Comparison of ENCODE assay signal across 8 mouse cellular contexts in genomic region chr11:30267892-30268647, GRCm38 (mm10). TPM values are rescaled to one million over a fixed set of nuclear protein-coding genes. Genes with fewer than 3 reads are reported as not detected.
A peak's percentile ranks its signal among the peaks of the same experiment; 100 is the strongest.
DNase-seq lines count a peak whose midpoint lies in the region; ATAC-seq and TF ChIP-seq lines count a peak whose summit lies in the region.

Sptbn1 (minus strand) TSS chr11:30268175.

- no peaks in the 10 kb centered on the region for H3K36me3 ChIP-seq in MEL (ENCODE audit: control insufficient read depth in 1 of 2, insufficient read depth in 2 of 2, low read length in 2 of 2)
- no peaks in the 10 kb centered on the region for H3K36me3 ChIP-seq in neural tube, embryonic 15.5 days

- no peaks in the 10 kb centered on the region for H3K9me3 ChIP-seq in MEL (replicated peaks; ENCODE audit: insufficient read depth, low read length)
- no peaks in the 10 kb centered on the region for H3K9me3 ChIP-seq in neural tube, embryonic 15.5 days (replicated peaks)

- peak within 1 kb of the TSS; percentile 60 for H3K9ac ChIP-seq in MEL (ENCODE audit: control insufficient read depth, low read depth, low read length, poor library complexity, severe bottlenecking)
- peak within 1 kb of the TSS; percentile 100 for H3K9ac ChIP-seq in neural tube, embryonic 15.5 days (replicated peaks)

- peaks cover 19 to 25% of the 10 kb centered on the region in 2 experiments for H3K27me3 ChIP-seq in MEL (ENCODE audit: control insufficient read depth in 1 of 2, insufficient read depth in 2 of 2, low read length in 2 of 2)
- H3K27me3 ChIP-seq in neural tube, embryonic 15.5 days (replicated peaks), result no peaks in the 10 kb centered on the region

- peak within 1 kb of the TSS; percentile 69 for H3K4me2 ChIP-seq in neural tube, embryonic 15.5 days

- no peak for TF ChIP-seq EP300 in MEL (IDR thresholded peaks at IDR 0.05; ENCODE audit: low read depth in 1 of 2, low read length in 2 of 2)

- no peak for TF ChIP-seq CTCF in MEL (IDR thresholded peaks at IDR 0.05 in 2 of 3, conservative IDR thresholded peaks at IDR 0.05 in 1 of 3; ENCODE audit: control insufficient read depth in 1 of 3, insufficient read depth in 1 of 3, low read depth in 2 of 3, low read length in 3 of 3, poor library complexity in 1 of 3, severe bottlenecking in 1 of 3)
- TF ChIP-seq CTCF in layer of hippocampus, adult 2 months (conservative IDR thresholded peaks at IDR 0.05), result 0 out of 2 replicates have a peak, but pooled peaks have one; percentile 7

- no peak for TF ChIP-seq RAD21 in MEL (IDR thresholded peaks at IDR 0.05; ENCODE audit: low read depth, low read length)

- peak within 1 kb of the TSS; percentile 75 to 86 for H3K4me3 ChIP-seq in MEL (ENCODE audit: control insufficient read depth in 1 of 2, insufficient read depth in 1 of 2, low read depth in 2 of 2, low read length in 2 of 2)
- peak within 1 kb of the TSS; percentile 94 for H3K4me3 ChIP-seq in layer of hippocampus, adult 2 months
- H3K4me3 ChIP-seq in neural tube, embryonic 15.5 days (replicated peaks), result peak within 1 kb of the TSS; percentile 99

- DNase-seq in MEL (ENCODE audit: low read depth, low spot score), result peak; percentile 73
- peak; percentile 81 for DNase-seq in cerebellum, adult 9-10 months
- peak; percentile 93 for DNase-seq in heart, postnatal 4 days
- DNase-seq in layer of hippocampus, adult 2 months (ENCODE audit: low spot score in 2 of 2), result peak; percentile 87
- peak; percentile 88 to 90 for DNase-seq in lung, adult 18-20 months
- DNase-seq in thymus, adult 18-20 months, result peak; percentile 27 to 37

- WGBS in neural tube, embryonic 15.5 days, result under 1% methylated on average over 45 of the region's 81 CpGs

- H3K27ac ChIP-seq in MEL (ENCODE audit: control insufficient read depth, low read depth, low read length), result no peak within 1 kb of the TSS
- peak within 1 kb of the TSS; percentile 99 for H3K27ac ChIP-seq in layer of hippocampus, adult 2 months
- H3K27ac ChIP-seq in neural tube, embryonic 15.5 days (replicated peaks), result peak within 1 kb of the TSS; percentile 97

- no peaks in the 10 kb centered on the region for H3K4me1 ChIP-seq in MEL (ENCODE audit: control insufficient read depth in 1 of 2, insufficient read depth in 2 of 2, low read length in 2 of 2)
- peaks cover 34% of the 10 kb centered on the region for H3K4me1 ChIP-seq in neural tube, embryonic 15.5 days

- no peaks in the 10 kb centered on the region; the same call in 1 of the 2 replicates for H3K79me2 ChIP-seq in MEL (ENCODE audit: control insufficient read depth, insufficient read depth, low read length, poor library complexity)

- ATAC-seq in frontal cortex, adult (ENCODE audit: low TSS enrichment), result peak; percentile 80
- ATAC-seq in neural tube, embryonic 15.5 days (ENCODE audit: low FRiP score), result peak; percentile 95

- TF ChIP-seq POLR2A in MEL (IDR thresholded peaks at IDR 0.05; ENCODE audit: control insufficient read depth in 1 of 2, insufficient read depth in 1 of 2, low read depth in 1 of 2, low read length in 2 of 2, poor library complexity in 1 of 2), result no peak

TF ChIP-seq in MEL, 35 proteins besides CTCF, POLR2A, EP300 and RAD21:
- TF ChIP-seq ZMIZ1 (IDR thresholded peaks at IDR 0.05; ENCODE audit: low read depth, low read length) (no peak), TBP (IDR thresholded peaks at IDR 0.05; ENCODE audit: low read depth, low read length) (no peak), USF2 (IDR thresholded peaks at IDR 0.05; ENCODE audit: borderline replicate concordance in 1 of 2, insufficient read depth in 1 of 2, low read depth in 1 of 2, low read length in 2 of 2) (no peak), RCOR1 (IDR thresholded peaks at IDR 0.05; ENCODE audit: low read depth, low read length) (peak; percentile 8; the same call in 1 of the 2 replicates), UBTF (IDR thresholded peaks at IDR 0.05; ENCODE audit: borderline replicate concordance, insufficient read depth, low read depth, low read length) (0 out of 2 replicates have a peak, but pooled peaks have one; percentile 64), KAT2A (conservative IDR thresholded peaks at IDR 0.05; ENCODE audit: low read depth, low read length) (no peak), SIN3A (IDR thresholded peaks at IDR 0.05; ENCODE audit: low read length) (0 out of 2 replicates have a peak, but pooled peaks have one; percentile 18), GABPA (IDR thresholded peaks at IDR 0.05; ENCODE audit: low read depth, low read length) (no peak)

RNA-seq across cellular contexts. Expression of gene Sptbn1, which starts in this region (rescaled TPM):
- 14.6 and 20.0 TPM in 2 replicates for total RNA-seq in MEL (2012; rRNA removed)
- 10 to 100 TPM in 1 of 2 experiments, not detected in 1; 20.2 TPM for polyA plus RNA-seq in MEL (2012; ENCODE audit: insufficient read depth in 1 of 2, insufficient read length in 2 of 2, low read depth in 1 of 2, low replicate concordance in 2 of 2, missing spikeins in 1 of 2)
- total RNA-seq in heart, postnatal 4 days (2021), result 100 to 1,000 TPM; 571 to 581 TPM
- total RNA-seq in layer of hippocampus, adult 2 months (2021), result 100 to 1,000 TPM; 564 to 576 TPM
- 180 and 181 TPM in 2 replicates for polyA plus RNA-seq in neural tube, embryonic 15.5 days (2015; fragmentation: Nextera tagmentation; extraction: Ambion mirVana)

Comparison
In these comparisons a context has a peak if more than half of its experiments do, and no peak if none do; other contexts are left out.
1. RNA of gene Sptbn1 (total RNA-seq): 571 to 581 TPM in heart, postnatal 4 days and 564 to 576 TPM in layer of hippocampus, adult 2 months; 14.6 to 20.0 TPM in MEL; every median in the first group is over 10 times any median in the second.
2. DNase-seq: peak in every context shown above with its lines; median percentile 93 in heart, postnatal 4 days; 89 in lung, adult 18-20 months; 87 in layer of hippocampus, adult 2 months; 81 in cerebellum, adult 9-10 months; 73 in MEL; 32 in thymus, adult 18-20 months.
3. Peak in every context shown above with its lines, with median percentiles within 50 percentile points of each other: H3K4me3 ChIP-seq.